Mouse (Mus musculus) cerebellum, adult 2 months (tissue): ENCODE data around the gene Klf2. TPM values are rescaled to one million over a fixed set of nuclear protein-coding genes. Genes with fewer than 3 reads are reported as not detected.
A peak's percentile ranks its signal among the peaks of the same experiment; 100 is the strongest.

ENCODE experiments used
- DNase-seq, 2 experiments: peaks; one replicate each; pipeline ENCODE4 v3.0.0; 2021
- H3K27ac ChIP-seq: fragments of 200-500 bp; 2 replicates; pipeline ENCODE4 v1.5.1; 2012; ENCODE audit warnings: low read length, control low read depth, inconsistent platforms; ENCODE audit not compliant: insufficient read depth
- H3K27me3 ChIP-seq: fragments of 200-500 bp; 2 replicates; pipeline ENCODE4 v1.6.1; 2012; ENCODE audit warnings: inconsistent platforms, mild to moderate bottlenecking, low read length, moderate library complexity; ENCODE audit not compliant: control insufficient read depth, insufficient read depth
- H3K4me1 ChIP-seq: fragments of 200-500 bp; 2 replicates; pipeline ENCODE4 v1.6.1; 2011; ENCODE audit warnings: low read length; ENCODE audit not compliant: control insufficient read depth, insufficient read depth
- H3K4me3 ChIP-seq: fragments of 200-500 bp; replicated peaks from 2 replicates; pipeline ENCODE3; 2011; ENCODE audit warnings: mild to moderate bottlenecking, low read depth, low read length, control low read depth; ENCODE audit not compliant: insufficient read depth
- CTCF ChIP-seq: fragments of 200-500 bp; IDR thresholded peaks from 2 replicates; pipeline ENCODE4 v1.5.1; 2011; ENCODE audit warnings: low read depth, mild to moderate bottlenecking, control low read depth, low read length, moderate library complexity, borderline replicate concordance; ENCODE audit not compliant: insufficient read depth
- POLR2A ChIP-seq: fragments of 200-500 bp; IDR thresholded peaks from 2 replicates; pipeline ENCODE4 v1.6.1; 2011; ENCODE audit warnings: low read length, control low read depth, borderline replicate concordance; ENCODE audit not compliant: insufficient read depth
- WGBS: fragments of 180-500 bp; shearing (Covaris S2); methylation state at CpG from one replicate; pipeline ENCODE4 v1.1.7; 2018; 5-methylcytosine and 5-hydroxymethylcytosine counted together
- polyA plus RNA-seq: library from polyadenylated mRNA; depleted of rRNA; stranded (reverse); fragments of >200 nt; gene quantifications from 2 replicates; pipeline ENCODE4 v1.2.3, GENCODE M21; 2012

Klf2 gene
- polyA plus RNA-seq, 1 experiment: 6.3 TPM

DNA sequence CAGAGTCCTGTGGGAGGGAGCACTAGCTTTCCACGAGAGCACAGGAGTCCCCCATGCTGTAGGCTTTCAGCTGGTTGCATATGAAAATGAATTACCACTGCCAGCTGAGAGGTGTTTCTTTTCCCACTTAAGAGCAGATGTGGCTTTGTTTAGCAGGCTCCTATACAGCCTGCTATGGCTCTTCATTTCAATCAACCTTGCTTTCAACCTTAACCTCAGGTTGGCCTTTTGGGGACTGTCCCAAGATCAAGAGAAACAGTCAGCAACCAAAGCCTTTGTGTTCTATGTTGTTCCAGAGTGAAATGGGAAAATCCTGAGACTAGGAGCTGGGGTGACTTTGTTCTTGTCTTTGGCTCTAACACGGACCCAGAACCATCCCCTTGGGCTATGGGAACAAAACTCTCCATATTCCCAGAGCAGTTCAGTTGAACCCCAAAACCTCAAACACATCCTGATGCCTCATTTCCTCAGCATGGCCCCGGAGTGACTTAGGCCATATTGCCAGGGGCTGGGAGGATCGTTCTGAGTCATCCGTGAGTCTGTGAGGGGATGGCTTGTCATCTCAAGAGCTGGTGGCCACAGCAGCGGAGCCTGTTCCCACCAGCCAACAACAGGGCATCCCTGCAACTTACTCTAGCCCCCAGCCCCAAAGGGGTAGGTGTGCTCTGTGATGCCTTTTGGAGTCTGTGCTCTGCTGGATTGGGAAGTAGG lies 12.1 kb downstream of the Klf2 start:
- Histone ChIP-seq H3K27me3 (no peaks in the 10 kb centered on the region), H3K27ac (no peak overlapping the region), H3K4me3 (no peak overlapping the region), H3K4me1 (no peaks in the 10 kb centered on the region)
- TF ChIP-seq POLR2A: no peak
- TF ChIP-seq CTCF: no peak
- no peak for DNase-seq
- WGBS: 87% methylated on average over 6 of the region's 6 CpGs

GRCm38 (mm10) chr8:72331631-72332030 lies 12.8 kb downstream of the Klf2 start:
- 87% methylated on average over 4 of the region's 4 CpGs for WGBS

DNA sequence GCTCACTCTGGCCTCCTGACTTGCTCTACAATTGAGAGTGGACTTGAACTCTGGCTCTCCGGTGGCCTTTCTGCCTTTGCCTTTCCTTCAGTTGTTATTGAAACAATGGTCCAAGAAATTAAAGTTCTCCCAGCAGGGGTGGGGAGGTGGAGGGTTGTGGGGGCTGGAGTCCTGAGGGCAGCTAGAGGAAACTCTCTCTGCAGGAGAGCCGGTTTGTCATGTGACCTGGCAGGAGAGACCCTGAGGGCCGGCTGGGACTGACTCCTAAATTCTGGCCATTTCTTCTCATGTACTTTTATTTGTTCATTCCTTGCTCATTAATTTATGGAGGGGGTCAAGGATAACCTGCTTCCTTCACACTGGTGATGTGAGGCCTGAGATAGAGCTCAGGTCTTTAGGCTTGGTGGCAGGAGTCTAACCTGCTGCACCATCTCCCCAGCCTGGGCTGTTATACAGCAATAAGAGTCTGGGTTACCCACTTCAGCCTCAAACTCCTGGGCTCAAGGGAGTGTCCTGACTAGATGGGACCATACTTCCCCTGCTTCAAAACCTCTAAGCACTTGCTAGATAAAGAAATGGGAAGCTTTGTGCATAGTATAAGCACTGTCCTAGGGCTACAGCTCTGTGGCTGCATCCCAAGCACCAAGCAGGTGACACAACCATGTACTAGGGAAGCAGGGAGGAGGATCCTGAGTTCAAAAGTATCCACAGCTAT lies 14.8 kb downstream of the Klf2 start:
- Histone ChIP-seq H3K27me3 (no peaks in the 10 kb centered on the region), H3K27ac (no peak overlapping the region), H3K4me1 (no peaks in the 10 kb centered on the region), H3K4me3 (no peak overlapping the region)
- WGBS: 37% methylated on average over 3 of the region's 3 CpGs
- no peak for TF ChIP-seq CTCF
- no peak for TF ChIP-seq POLR2A
- DNase-seq: no peak

More at GRCm38 (mm10) chr8:72331631-72332030, 12.8 kb downstream of the Klf2 start:
- Histone ChIP-seq H3K4me1 (no peaks in the 10 kb centered on the region), H3K27ac (no peak overlapping the region), H3K27me3 (no peaks in the 10 kb centered on the region), H3K4me3 (no peak overlapping the region)
- TF ChIP-seq POLR2A (no peak), CTCF (no peak)
- DNase-seq: no peak

DNA sequence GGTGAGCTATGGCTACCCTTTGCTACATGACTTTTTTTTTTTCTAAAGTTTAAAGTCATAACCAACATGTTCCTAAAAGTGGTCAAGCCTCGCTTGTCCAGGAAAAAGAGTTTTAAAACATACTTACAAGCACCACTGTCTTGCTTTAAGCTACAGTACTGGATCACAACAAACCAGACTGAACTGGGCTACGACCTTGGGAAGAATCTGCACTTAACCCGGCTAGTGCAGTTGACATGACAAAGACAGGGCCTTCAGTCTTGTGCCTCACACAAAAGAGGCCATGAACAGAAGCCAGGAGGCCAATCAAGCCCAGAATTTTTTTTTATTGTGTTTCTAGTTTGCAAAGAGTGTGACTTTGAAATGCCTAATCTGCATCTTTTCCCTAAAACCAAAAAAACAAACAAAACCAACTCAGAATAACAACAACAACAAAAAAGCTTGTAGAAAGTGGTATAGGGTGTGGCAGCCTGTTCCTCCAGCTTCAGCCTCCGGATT lies 15.4 kb downstream of the Klf2 start:
- Histone ChIP-seq H3K27me3 (no peaks in the 10 kb centered on the region), H3K4me3 (no peak overlapping the region), H3K4me1 (no peaks in the 10 kb centered on the region), H3K27ac (no peak overlapping the region)
- no peak for DNase-seq
- no peak for TF ChIP-seq POLR2A
- WGBS: 79% methylated on average over 4 of the region's 4 CpGs

GRCm38 (mm10) chr8:72336273-72336672 lies 17.4 kb downstream of the Klf2 start:
- no peak for DNase-seq
- no peaks in the 10 kb centered on the region for H3K27me3 ChIP-seq
- 86% methylated on average over 2 of the region's 2 CpGs for WGBS
- no peak overlapping the region for H3K27ac ChIP-seq
- H3K4me3 ChIP-seq: no peak overlapping the region
- no peaks in the 10 kb centered on the region for H3K4me1 ChIP-seq
- TF ChIP-seq POLR2A (no peak), CTCF (no peak)

DNA sequence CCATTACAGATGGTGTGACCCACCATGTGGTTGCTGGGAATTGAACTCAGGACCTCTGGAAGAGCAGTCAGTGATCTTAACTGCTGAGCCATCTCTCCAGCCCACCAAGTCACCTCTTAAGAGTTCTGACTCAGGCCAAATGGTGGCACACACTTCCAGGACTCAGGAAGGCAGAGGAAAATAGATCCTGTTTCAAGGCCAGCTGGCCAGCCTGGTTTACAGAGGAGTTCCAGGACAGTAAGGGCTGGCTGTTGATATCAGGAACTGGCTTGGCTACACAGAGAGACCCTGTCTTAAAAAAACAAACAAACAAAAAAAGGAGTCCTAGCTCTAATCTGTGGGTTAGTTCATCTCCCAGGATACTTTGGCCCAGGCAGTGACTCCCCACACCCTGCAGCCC lies 18.2 kb downstream of the Klf2 start:
- no peak for DNase-seq
- no peaks in the 10 kb centered on the region for H3K27me3 ChIP-seq
- no peaks in the 10 kb centered on the region for H3K4me1 ChIP-seq
- no peak overlapping the region for H3K27ac ChIP-seq
- no peak overlapping the region for H3K4me3 ChIP-seq
- TF ChIP-seq CTCF (no peak), POLR2A (no peak)

DNA sequence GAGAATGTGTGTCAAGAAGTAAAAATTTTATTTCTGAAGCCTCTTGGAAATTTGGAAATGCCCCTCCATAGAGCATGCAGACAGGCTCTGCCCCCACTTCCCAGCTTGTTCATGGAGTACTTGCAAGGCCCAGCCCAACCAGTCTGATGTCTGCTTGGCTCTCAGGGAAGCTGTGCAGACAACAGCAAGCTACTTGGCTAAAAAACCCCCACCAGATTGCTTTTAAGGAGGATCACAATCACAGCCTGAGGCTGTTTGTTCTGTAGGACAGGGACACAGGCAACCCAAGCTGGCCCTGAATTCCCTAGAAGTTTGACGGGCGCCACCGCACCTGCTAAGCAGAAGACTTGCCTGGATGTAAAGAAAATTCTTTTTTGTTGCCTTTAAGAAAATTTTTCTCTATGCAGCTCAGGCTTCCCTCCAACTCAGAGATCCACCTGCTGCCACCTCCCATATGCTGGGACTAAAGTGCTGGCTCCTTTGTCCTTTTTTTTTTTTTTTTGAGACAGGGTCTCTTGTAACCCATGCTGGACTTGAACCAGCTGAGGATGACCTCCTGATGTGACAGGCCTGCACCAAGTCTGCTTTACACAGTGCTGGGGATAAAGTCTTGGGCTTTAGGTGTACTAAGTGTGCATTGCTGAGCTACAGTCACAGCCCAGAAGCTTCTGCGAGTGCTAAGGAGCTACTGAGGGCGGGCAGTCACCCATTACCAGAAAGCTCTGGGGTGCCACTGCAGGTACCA lies 23.9 kb downstream of the Klf2 start:
- no peak for TF ChIP-seq CTCF
- TF ChIP-seq POLR2A: no peak
- 38% methylated on average over 5 of the region's 5 CpGs for WGBS
- H3K27ac ChIP-seq: no peak overlapping the region

DNA sequence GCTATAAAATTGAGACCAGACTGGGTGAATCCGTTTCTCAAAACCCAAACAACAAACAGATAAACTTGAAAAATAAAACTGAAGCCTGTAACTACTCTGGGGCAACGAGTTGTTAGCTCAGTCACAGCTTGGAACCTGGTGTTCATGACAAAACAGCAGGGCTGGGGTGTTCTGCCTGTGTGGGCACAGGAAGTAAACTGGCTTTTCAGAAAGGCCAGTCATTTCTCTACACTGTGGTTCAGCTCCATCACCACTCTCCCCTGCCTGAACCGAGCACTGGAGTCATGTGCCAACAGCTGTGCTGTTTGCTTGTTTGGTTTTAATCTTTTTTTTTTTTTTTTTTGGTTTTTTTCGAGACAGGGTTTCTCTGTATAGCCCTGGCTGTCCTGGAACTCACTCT lies 24.9 kb downstream of the Klf2 start:
- DNase-seq: no peak
- WGBS: 82% methylated on average over 4 of the region's 4 CpGs
- Histone ChIP-seq H3K4me1 (no peaks in the 10 kb centered on the region; the same call in none of the 2 replicates), H3K27ac (no peak overlapping the region), H3K27me3 (no peaks in the 10 kb centered on the region), H3K4me3 (no peak overlapping the region)
- TF ChIP-seq CTCF (no peak), POLR2A (no peak)

More for the DNA sequence above, 23.9 kb downstream of the Klf2 start:
- Histone ChIP-seq H3K4me3 (no peak overlapping the region), H3K4me1 (no peaks in the 10 kb centered on the region; the same call in none of the 2 replicates), H3K27me3 (no peaks in the 10 kb centered on the region)
- peak in 1 of 2 experiments; percentile 22 for DNase-seq
